Mouse (Mus musculus) left cerebral cortex, postnatal 36 days (tissue): Measurements from ENCODE around the gene Cks1b. TPM values are rescaled to one million over a fixed set of nuclear protein-coding genes. Genes with fewer than 3 reads are reported as not detected.

Source experiments
- total RNA-seq, 2 experiments: library from RNA; stranded (reverse); gene quantifications; 2 replicates each; pipeline ENCODE4 v1.2.3; 2021

The Cks1b gene
- total RNA-seq, 2 experiments from 2014 or later: 2.1 to 2.3 TPM

Other genes starting within 250 kb of the Cks1b start
- gene Scamp3, start 240.9 kb downstream of the Cks1b start, total RNA-seq: 10 to 100 TPM; 64.0 to 67.2 TPM
- gene Fam189b, start 235.2 kb downstream of the Cks1b start, total RNA-seq: 10 to 100 TPM; 59.3 to 60.3 TPM
- 10 to 100 TPM; 62.4 to 64.6 TPM for gene Gba, start 215.5 kb downstream of the Cks1b start, total RNA-seq
- gene Thbs3, start 203.2 kb downstream of the Cks1b start, total RNA-seq: 10 to 100 TPM; 21.0 to 21.3 TPM
- gene Mtx1, start 191.3 kb downstream of the Cks1b start, total RNA-seq: 10 to 100 TPM; 90.6 to 93.8 TPM
- 1 to 10 TPM in 1 of 2 experiments, under 1 TPM in 1; 0.44 to 1.1 TPM for gene Muc1, start 189.3 kb downstream of the Cks1b start, total RNA-seq
- gene Krtcap2, start 172.4 kb downstream of the Cks1b start, total RNA-seq: 10 to 100 TPM; 59.7 to 64.9 TPM
- 10 to 100 TPM; 74.4 to 88.7 TPM for gene Trim46, start 172.1 kb downstream of the Cks1b start, total RNA-seq
- 10 to 100 TPM; 47.0 to 51.7 TPM for gene Dpm3, start 159.0 kb downstream of the Cks1b start, total RNA-seq
- gene Slc50a1, start 147.8 kb downstream of the Cks1b start, total RNA-seq: 10 to 100 TPM; 34.5 to 39.1 TPM
- gene Efna1, start 137.2 kb downstream of the Cks1b start, total RNA-seq: 1 to 10 TPM; 4.2 to 7.4 TPM
- 10 to 100 TPM; 50.4 to 59.5 TPM for gene Efna3, start 95.4 kb downstream of the Cks1b start, total RNA-seq
- gene Efna4, start 80.4 kb downstream of the Cks1b start, total RNA-seq: 1 to 10 TPM in 1 of 2 experiments, not detected in 1; 1.2 TPM
- 100 to 1,000 TPM in 1 of 2 experiments, 10 to 100 TPM in 1; 96.1 to 120 TPM for gene Adam15, start 68.4 kb downstream of the Cks1b start, total RNA-seq
- gene Dcst2, start 56.4 kb downstream of the Cks1b start, total RNA-seq: under 1 TPM; 0.23 to 0.39 TPM
- not detected for gene Dcst1, start 53.1 kb downstream of the Cks1b start, total RNA-seq
- gene Zbtb7b, start 23.6 kb downstream of the Cks1b start, total RNA-seq: 10 to 100 TPM; 10.9 to 18.6 TPM
- 1 to 10 TPM; 4.2 to 5.3 TPM for gene Lenep, start 15.6 kb downstream of the Cks1b start, total RNA-seq
- gene Flad1, start 6.5 kb downstream of the Cks1b start, total RNA-seq: 10 to 100 TPM; 31.0 to 32.5 TPM
- 10 to 100 TPM; 10.6 to 16.0 TPM for gene Shc1, start 60 bp upstream of the Cks1b start, total RNA-seq
- 10 to 100 TPM; 53.7 to 61.4 TPM for gene Pygo2, start 11.8 kb upstream of the Cks1b start, total RNA-seq
- gene Pbxip1, start 18.3 kb upstream of the Cks1b start, total RNA-seq: 10 to 100 TPM; 35.2 to 40.6 TPM
- gene Pmvk, start 36.2 kb upstream of the Cks1b start, total RNA-seq: 10 to 100 TPM; 32.9 to 33.1 TPM
- 10 to 100 TPM; 16.4 to 23.5 TPM for gene Kcnn3, start 101.8 kb upstream of the Cks1b start, total RNA-seq